Mouse (Mus musculus) CH12.LX (cell line): Measurements from ENCODE around the gene Coq2. TPM values are rescaled to one million over a fixed set of nuclear protein-coding genes. Genes with fewer than 3 reads are reported as not detected.
A peak's percentile ranks its signal among the peaks of the same experiment; 100 is the strongest.

Experiments
- DNase-seq: peaks from one replicate; pipeline ENCODE4 v3.0.0-alpha.2; 2013; ENCODE audit errors: extremely low read depth
- H3K27ac ChIP-seq: 2 replicates; pipeline ENCODE4 v1.5.1; 2012; ENCODE audit warnings: low read depth, mild to moderate bottlenecking, control low read depth, moderate library complexity; ENCODE audit not compliant: insufficient read depth
- H3K27me3 ChIP-seq: replicated peaks from 2 replicates; pipeline ENCODE3; 2012; ENCODE audit warnings: inconsistent platforms
- H3K36me3 ChIP-seq, 2 experiments: replicated peaks in 1 of 2; 2 replicates each; pipeline versions ENCODE3 to v1.6.1; 2012; ENCODE audit warnings: inconsistent platforms in 1 of 2, low read length in 1 of 2, mild to moderate bottlenecking in 1 of 2, mixed read lengths in 1 of 2, moderate library complexity in 1 of 2; ENCODE audit not compliant: control insufficient read depth in 1 of 2, insufficient read depth in 1 of 2
- H3K4me1 ChIP-seq, 2 experiments: 2 replicates each; pipeline ENCODE4 v1.6.1; 2012; ENCODE audit warnings: inconsistent platforms in 1 of 2, moderate library complexity in 1 of 2; ENCODE audit not compliant: insufficient read depth in 2 of 2, control insufficient read depth in 1 of 2
- H3K4me2 ChIP-seq: 2 replicates; pipeline ENCODE4 v1.6.1; 2012; ENCODE audit warnings: low read depth, mild to moderate bottlenecking, control low read depth; ENCODE audit not compliant: poor library complexity, insufficient read depth, severe bottlenecking
- H3K4me3 ChIP-seq, 3 experiments: fragments of 150-350 bp in 1 of 3; sonication (generic) in 1 of 3; replicated peaks in 1 of 3; 2 replicates each; pipeline versions ENCODE3 to v1.5.1; 2011 to 2012; ENCODE audit warnings: low read depth in 2 of 3, low read length in 2 of 3, mild to moderate bottlenecking in 2 of 3, moderate library complexity in 2 of 3, control low read depth in 1 of 3, improper control_type of control experiment in 1 of 3, inconsistent platforms in 1 of 3, mixed read lengths in 1 of 3; ENCODE audit not compliant: poor library complexity in 1 of 3
- H3K79me2 ChIP-seq: replicated peaks from 2 replicates; pipeline ENCODE4 v1.6.1; 2012; ENCODE audit warnings: mild to moderate bottlenecking, moderate library complexity; ENCODE audit not compliant: control insufficient read depth, poor library complexity, insufficient read depth, severe bottlenecking; ENCODE audit errors: extremely low read depth
- H3K9ac ChIP-seq: 2 replicates; pipeline ENCODE4 v1.6.1; 2012; ENCODE audit warnings: low read depth, mild to moderate bottlenecking, control low read depth, moderate library complexity; ENCODE audit not compliant: insufficient read depth
- H3K9me3 ChIP-seq: replicated peaks from 2 replicates; pipeline ENCODE3; 2012; ENCODE audit warnings: low read length, inconsistent platforms, mixed read lengths
- BHLHE40 ChIP-seq: IDR thresholded peaks from 2 replicates; pipeline ENCODE4 v1.6.1; 2011; ENCODE audit warnings: mild to moderate bottlenecking, low read depth, low read length, improper control_type of control experiment
- CHD2 ChIP-seq: IDR thresholded peaks from 2 replicates; pipeline ENCODE4 v1.6.1; 2011; ENCODE audit warnings: low read length, improper control_type of control experiment
- E2F4 ChIP-seq: IDR thresholded peaks from 2 replicates; pipeline ENCODE4 v1.6.1; 2011; ENCODE audit warnings: low read depth, low read length, improper control_type of control experiment; ENCODE audit not compliant: insufficient replicate concordance
- ELF1 ChIP-seq: IDR thresholded peaks from 2 replicates; pipeline ENCODE4 v1.6.1; 2014; ENCODE audit warnings: low read depth, mild to moderate bottlenecking, inconsistent platforms, low read length, improper control_type of control experiment
- EP300 ChIP-seq: IDR thresholded peaks from 2 replicates; pipeline ENCODE4 v1.6.1; 2011; ENCODE audit warnings: low read length, improper control_type of control experiment
- IRF4 ChIP-seq: IDR thresholded peaks from 2 replicates; pipeline ENCODE4 v1.6.1; 2014; ENCODE audit warnings: low read depth, mild to moderate bottlenecking, inconsistent platforms, low read length, improper control_type of control experiment
- KAT2A ChIP-seq: IDR thresholded peaks from 2 replicates; pipeline ENCODE4 v1.6.1; 2012; ENCODE audit warnings: low read length, improper control_type of control experiment, inconsistent platforms; ENCODE audit not compliant: insufficient replicate concordance
- MAFK ChIP-seq: IDR thresholded peaks from 2 replicates; pipeline ENCODE4 v1.6.1; 2011; ENCODE audit warnings: low read length, improper control_type of control experiment; ENCODE audit not compliant: insufficient replicate concordance
- MAX ChIP-seq: IDR thresholded peaks from 2 replicates; pipeline ENCODE4 v1.6.1; 2011; ENCODE audit warnings: low read length, improper control_type of control experiment
- MAZ ChIP-seq: IDR thresholded peaks from 2 replicates; pipeline ENCODE4 v1.6.1; 2012; ENCODE audit warnings: low read depth, mild to moderate bottlenecking, inconsistent platforms, low read length, improper control_type of control experiment, moderate library complexity
- MXI1 ChIP-seq: IDR thresholded peaks from 2 replicates; pipeline ENCODE4 v1.6.1; 2011; ENCODE audit warnings: mild to moderate bottlenecking, low read depth, low read length, improper control_type of control experiment
- MYC ChIP-seq: IDR thresholded peaks from 2 replicates; pipeline ENCODE4 v1.6.1; 2011; ENCODE audit warnings: low read depth, mild to moderate bottlenecking, improper control_type of control experiment, low read length
- PAX5 ChIP-seq: IDR thresholded peaks from 2 replicates; pipeline ENCODE4 v1.6.1; 2012; ENCODE audit warnings: low read length, inconsistent platforms, mixed read lengths
- POLR2AphosphoS2 ChIP-seq: IDR thresholded peaks from 2 replicates; pipeline ENCODE4 v1.6.1; 2011; ENCODE audit warnings: low read depth, low read length, improper control_type of control experiment
- SIN3A ChIP-seq: IDR thresholded peaks from 2 replicates; pipeline ENCODE4 v1.6.1; 2012; ENCODE audit warnings: low read length, improper control_type of control experiment, inconsistent platforms
- SMC3 ChIP-seq: IDR thresholded peaks from 2 replicates; pipeline ENCODE4 v1.6.1; 2011; ENCODE audit warnings: low read depth, low read length, improper control_type of control experiment
- TBP ChIP-seq: conservative IDR thresholded peaks from 2 replicates; pipeline ENCODE4 v1.6.1; 2011; ENCODE audit warnings: low read depth, low read length, improper control_type of control experiment
- TCF12 ChIP-seq: IDR thresholded peaks from 2 replicates; pipeline ENCODE4 v1.6.1; 2014; ENCODE audit warnings: low read depth, mild to moderate bottlenecking, inconsistent platforms, low read length, improper control_type of control experiment
- USF2 ChIP-seq: conservative IDR thresholded peaks from 2 replicates; pipeline ENCODE4 v1.6.1; 2011; ENCODE audit warnings: low read depth, low read length, improper control_type of control experiment
- ZMIZ1 ChIP-seq: IDR thresholded peaks from 2 replicates; pipeline ENCODE4 v1.6.1; 2012; ENCODE audit warnings: low read depth, mild to moderate bottlenecking, inconsistent platforms, low read length, improper control_type of control experiment
- dilution Hi-C: fragments of 300-500 bp; cut with MboI; formaldehyde crosslinking; loops from 2 replicates; pipeline ENCODE4 v1.14.3; 2020; ENCODE audit warnings: low sequenced_read_pairs; ENCODE audit not compliant: extremely low pct_unique_long_range_greater_than_20kb, extremely low pct_ligation_motif_present
- in situ Hi-C: fragments of 300-500 bp; cut with MboI; formaldehyde crosslinking; loops from 3 replicates; pipeline ENCODE4 v1.14.3; 2019; ENCODE audit warnings: low sequenced_read_pairs, low pct_ligation_motif_present, low pct_unique_long_range_greater_than_20kb, mixed read lengths
- polyA plus RNA-seq: library from polyadenylated mRNA; unstranded; fragments of >175 nt; gene quantifications from 2 replicates; pipeline ENCODE4 v1.2.1, GENCODE M21; 2012; ENCODE audit warnings: low read depth; ENCODE audit not compliant: insufficient read length
- total RNA-seq, 2 experiments: library from RNA; depleted of rRNA; stranded (reverse); fragments of 300-350 nt in 1 of 2; fragments of >200 nt in 1 of 2; gene quantifications; 2 replicates each; pipeline ENCODE4 v1.2.3; 2012 to 2014

The Coq2 gene
- total and polyA plus RNA-seq, 3 experiments = 49.1 to 56.5 (median 50.1) TPM

- no peak for DNase-seq
- no peak overlapping the region for H3K4me3 ChIP-seq
- H3K4me2 ChIP-seq = no peak overlapping the region
- H3K4me1 ChIP-seq = peaks cover 24 to 65% of the 10 kb centered on the region in 2 experiments
- dilution Hi-C loops (no loop called here), in situ Hi-C loops (no loop called here)
- H3K27me3 ChIP-seq = no peaks in the 10 kb centered on the region
- H3K9ac ChIP-seq = no peak overlapping the region
- H3K36me3 ChIP-seq = no peaks in the 10 kb centered on the region
- peaks cover 3% of the 10 kb centered on the region for H3K9me3 ChIP-seq
- no peak overlapping the region for H3K27ac ChIP-seq
- H3K79me2 ChIP-seq = no peaks in the 10 kb centered on the region
- TF ChIP-seq SMC3 (no peak), SIN3A (no peak), USF2 (no peak), MAX (no peak), E2F4 (no peak), PAX5 (no peak)
These were observed 36.5 kb downstream of the Coq2 start for GRCm38 (mm10) chr5:100638483-100638882.

GRCm38 (mm10) chr5:100636794-100637544 is 38.0 kb downstream of the Coq2 start:
- Histone ChIP-seq H3K27me3 (no peaks in the 10 kb centered on the region), H3K4me3 (no peak overlapping the region)
- TF ChIP-seq SMC3 = no peak
- TF ChIP-seq MAZ = no peak
- no peak for TF ChIP-seq USF2
- TF ChIP-seq MAFK = no peak
- no peak for TF ChIP-seq KAT2A
- no peak for TF ChIP-seq E2F4
- no peak for TF ChIP-seq PAX5
- TF ChIP-seq MXI1 = no peak
- no peak for TF ChIP-seq TBP
- TF ChIP-seq, all 38 proteins: peak for 0
- no peaks in the 10 kb centered on the region for H3K79me2 ChIP-seq
- DNase-seq = no peak
- peaks cover 27 to 67% of the 10 kb centered on the region in 2 experiments for H3K4me1 ChIP-seq
- in situ Hi-C loops (no loop called here), dilution Hi-C loops (no loop called here)
- peaks cover 3% of the 10 kb centered on the region for H3K9me3 ChIP-seq
- no peaks in the 10 kb centered on the region for H3K36me3 ChIP-seq
- H3K4me2 ChIP-seq = peak overlapping the region; percentile 87
- H3K27ac ChIP-seq = no peak overlapping the region
- no peak overlapping the region for H3K9ac ChIP-seq

GRCm38 (mm10) chr5:100635908-100636307 is 39.0 kb downstream of the Coq2 start:
- dilution Hi-C loops (no loop called here), in situ Hi-C loops (no loop called here)
- no peak for TF ChIP-seq BHLHE40
- no peak for TF ChIP-seq TBP
- TF ChIP-seq ELF1 = no peak
- no peak for TF ChIP-seq POLR2AphosphoS2
- no peak for TF ChIP-seq CHD2
- no peak for TF ChIP-seq MYC
- no peak for TF ChIP-seq EP300
- TF ChIP-seq TCF12 = no peak
- TF ChIP-seq ZMIZ1 = no peak
- TF ChIP-seq IRF4 = no peak
- TF ChIP-seq MXI1 = no peak
- H3K4me1 ChIP-seq = peaks cover 27 to 67% of the 10 kb centered on the region in 2 experiments
- H3K27me3 ChIP-seq = no peaks in the 10 kb centered on the region
- H3K9me3 ChIP-seq = peaks cover 3% of the 10 kb centered on the region
- H3K4me2 ChIP-seq = no peak overlapping the region
- no peak overlapping the region for H3K27ac ChIP-seq
- H3K9ac ChIP-seq = no peak overlapping the region
- H3K4me3 ChIP-seq = no peak overlapping the region
- H3K79me2 ChIP-seq = no peaks in the 10 kb centered on the region
- DNase-seq = no peak
- H3K36me3 ChIP-seq = no peaks in the 10 kb centered on the region
